Mouse (Mus musculus): ENCODE measurements around the gene Zfp992.
"Not testable (repeated sequence)": the region's sequence is repeated elsewhere in the genome, so short reads cannot be mapped to it uniquely, and the experiment has no call there.

DNA sequence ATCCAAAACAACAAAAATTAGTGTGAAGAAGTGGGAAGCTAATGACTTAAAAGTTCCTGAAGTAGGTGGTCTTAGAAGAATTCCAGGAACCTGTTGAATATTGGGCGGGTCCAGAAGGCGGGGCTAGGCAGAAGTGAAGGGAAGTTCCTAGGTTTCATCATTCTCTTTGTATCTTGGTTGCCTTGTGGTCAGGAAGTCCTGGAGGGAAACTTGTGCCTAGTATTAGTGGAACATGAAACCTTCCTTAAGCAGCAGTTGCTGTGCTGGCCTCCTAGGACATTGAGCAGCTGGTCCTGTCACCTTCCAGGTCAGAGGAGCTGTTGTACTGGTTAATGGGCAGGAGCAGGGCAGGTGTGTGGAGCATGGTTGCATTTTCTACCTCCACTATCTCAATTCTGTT, 17.9 kb upstream of the Zfp992 start:
- TF ChIP-seq E2F4 (IDR thresholded peaks at IDR 0.05; ENCODE audit: insufficient replicate concordance, low read depth, low read length); IRF4 (IDR thresholded peaks at IDR 0.05; ENCODE audit: low read depth, low read length); ELF1 (IDR thresholded peaks at IDR 0.05; ENCODE audit: low read depth, low read length); GABPA (IDR thresholded peaks at IDR 0.05; ENCODE audit: insufficient replicate concordance, low read depth, low read length); RCOR1 (conservative IDR thresholded peaks at IDR 0.05; ENCODE audit: low read depth, low read length): not testable (repeated sequence)

All from CH12.LX (cell line).